ENCODE assay signal across 8 mouse cellular contexts in genomic region chr2:131096101-131096795, GRCm38 (mm10). TPM values are rescaled to one million over a fixed set of nuclear protein-coding genes. Genes with fewer than 3 reads are reported as not detected.
A peak's percentile ranks its signal among the peaks of the same experiment; 100 is the strongest.
DNase-seq lines count a peak whose midpoint lies in the region; ATAC-seq lines count a peak whose summit lies in the region.

No protein-coding gene starts in this region.

- 14% methylated on average over 9 of the region's 9 CpGs for WGBS in heart, embryonic 13.5 days
- WGBS in macrophage (ENCODE audit: missing documents): 8% methylated on average over 9 of the region's 9 CpGs

- H3K79me2 ChIP-seq in macrophage (ENCODE audit: inconsistent target): no peaks in the 10 kb centered on the region

- peak overlapping the region; percentile 86 for H3K27ac ChIP-seq in heart, embryonic 13.5 days (replicated peaks)
- H3K27ac ChIP-seq in macrophage: peak overlapping the region; percentile 74

- DNase-seq in spleen, postnatal 10 days (ENCODE audit: low spot score in 2 of 2): peak; percentile 11 to 49
- DNase-seq in spleen, adult 18-20 months: no peak
- DNase-seq in embryo, embryonic 10 days (ENCODE audit: low spot score): peak; percentile 78
- DNase-seq in kidney, postnatal 10 days: peak; percentile 74
- DNase-seq in thymus, postnatal 4 days: peak; percentile 44

- peak overlapping the region; percentile 58 for H3K9ac ChIP-seq in heart, embryonic 13.5 days

- peaks cover 17% of the 10 kb centered on the region for H3K4me1 ChIP-seq in heart, embryonic 13.5 days

- H3K4me2 ChIP-seq in heart, embryonic 13.5 days: peak overlapping the region; percentile 53

- 0 out of 2 replicates have a peak overlapping the region, but pooled peaks have one; percentile 10 for H3K4me3 ChIP-seq in heart, embryonic 13.5 days
- peak overlapping the region; percentile 8; the same call in 1 of the 2 replicates for H3K4me3 ChIP-seq in macrophage (ENCODE audit: inconsistent target)

- ATAC-seq in heart, embryonic 13.5 days (ENCODE audit: extremely low read depth, insufficient number of reproducible peaks, low FRiP score, low TSS enrichment): peak; percentile 72
- no peak for ATAC-seq in cerebellum, adult (ENCODE audit: insufficient number of reproducible peaks, low FRiP score, low TSS enrichment)

- no peaks in the 10 kb centered on the region for H3K27me3 ChIP-seq in heart, embryonic 13.5 days (replicated peaks)

- H3K9me3 ChIP-seq in heart, embryonic 13.5 days: no peaks in the 10 kb centered on the region

- H3K36me3 ChIP-seq in heart, embryonic 13.5 days: no peaks in the 10 kb centered on the region
- no peaks in the 10 kb centered on the region for H3K36me3 ChIP-seq in macrophage (ENCODE audit: inconsistent target)

RNA-seq across cellular contexts. Expression of gene Siglec1, which starts 9.7 kb away (rescaled TPM):
- polyA plus RNA-seq in heart, embryonic 13.5 days (2015; fragmentation: Nextera tagmentation; extraction: Ambion mirVana): 0.31 and 0.33 TPM in 2 replicates
- total RNA-seq in macrophage (2018; cell fraction: chromatin; rRNA removed): 100 to 1,000 TPM in 19 of 26 experiments, 10 to 100 TPM in 7; 15.9 to 534 (median 152) TPM
- 100 to 1,000 TPM in 12 of 26 experiments, 10 to 100 TPM in 14; 43.7 to 224 (median 98.7) TPM for total RNA-seq in macrophage (2018; cell fraction: cytosol; rRNA removed)
- total RNA-seq in macrophage (2018; cell fraction: nucleus; rRNA removed): 100 to 1,000 TPM in 23 of 26 experiments, 10 to 100 TPM in 3; 41.8 to 676 (median 240) TPM
- polyA plus RNA-seq in macrophage (2018): 63.7 to 152 TPM (median 102 TPM) in 3 replicates

RNA-seq across cellular contexts. Expression of gene Hspa12b, which starts 30.8 kb away (rescaled TPM):
- polyA plus RNA-seq in heart, embryonic 13.5 days (2015; fragmentation: Nextera tagmentation; extraction: Ambion mirVana): 8.1 and 8.4 TPM in 2 replicates
- 1 to 10 TPM in 2 of 26 experiments, under 1 TPM in 12, not detected in 12; 0.20 to 1.5 (median 0.37) TPM for total RNA-seq in macrophage (2018; cell fraction: chromatin; rRNA removed)
- total RNA-seq in macrophage (2018; cell fraction: cytosol; rRNA removed): under 1 TPM in 16 of 26 experiments, not detected in 10; 0.03 to 0.15 (median 0.06) TPM
- under 1 TPM in 7 of 26 experiments, not detected in 19; 0.11 to 0.78 (median 0.26) TPM for total RNA-seq in macrophage (2018; cell fraction: nucleus; rRNA removed)
- polyA plus RNA-seq in macrophage (2018): 0.06 to 0.17 TPM in 2 of 3 replicates, not detected in the other

RNA-seq across cellular contexts. Expression of gene Adam33, which starts 32.6 kb away (rescaled TPM):
- polyA plus RNA-seq in heart, embryonic 13.5 days (2015; fragmentation: Nextera tagmentation; extraction: Ambion mirVana): 11.7 and 12.8 TPM in 2 replicates
- 100 to 1,000 TPM in 24 of 26 experiments, 10 to 100 TPM in 2; 65.5 to 328 (median 214) TPM for total RNA-seq in macrophage (2018; cell fraction: chromatin; rRNA removed)
- 10 to 100 TPM in 4 of 26 experiments, 1 to 10 TPM in 22; 2.0 to 13.6 (median 4.9) TPM for total RNA-seq in macrophage (2018; cell fraction: cytosol; rRNA removed)
- total RNA-seq in macrophage (2018; cell fraction: nucleus; rRNA removed): 100 to 1,000 TPM in 16 of 26 experiments, 10 to 100 TPM in 10; 30.0 to 258 (median 124) TPM
- 5.1 to 26.4 TPM (median 5.5 TPM) in 3 replicates for polyA plus RNA-seq in macrophage (2018)

RNA-seq across cellular contexts. Expression of gene Gm11037, which starts 37.0 kb away (rescaled TPM):
- polyA plus RNA-seq in heart, embryonic 13.5 days (2015; fragmentation: Nextera tagmentation; extraction: Ambion mirVana): not detected in 2 replicates
- not detected for total RNA-seq in macrophage (2018; cell fraction: chromatin; rRNA removed)
- not detected for total RNA-seq in macrophage (2018; cell fraction: cytosol; rRNA removed)
- not detected for total RNA-seq in macrophage (2018; cell fraction: nucleus; rRNA removed)
- not detected in 3 replicates for polyA plus RNA-seq in macrophage (2018)

RNA-seq across cellular contexts. Expression of gene Gfra4, which starts 53.4 kb away (rescaled TPM):
- polyA plus RNA-seq in heart, embryonic 13.5 days (2015; fragmentation: Nextera tagmentation; extraction: Ambion mirVana): 3.2 and 3.4 TPM in 2 replicates
- 1 to 10 TPM in 6 of 26 experiments, under 1 TPM in 6, not detected in 14; 0.49 to 4.6 (median 1.0) TPM for total RNA-seq in macrophage (2018; cell fraction: chromatin; rRNA removed)
- total RNA-seq in macrophage (2018; cell fraction: cytosol; rRNA removed): 1 to 10 TPM in 13 of 26 experiments, under 1 TPM in 13; 0.12 to 3.4 (median 1.1) TPM
- total RNA-seq in macrophage (2018; cell fraction: nucleus; rRNA removed): 1 to 10 TPM in 7 of 26 experiments, under 1 TPM in 11, not detected in 8; 0.34 to 9.5 (median 0.81) TPM
- 1.2 to 7.8 TPM (median 2.4 TPM) in 3 replicates for polyA plus RNA-seq in macrophage (2018)

Comparison
In these comparisons a context has a peak if more than half of its experiments do, and no peak if none do; other contexts are left out.
1. DNase-seq: peak in spleen, postnatal 10 days (2 of 2), embryo, embryonic 10 days (single experiment), kidney, postnatal 10 days (single experiment) and thymus, postnatal 4 days (single experiment); none in spleen, adult 18-20 months (0 of 2).
2. RNA of gene Siglec1, which starts 9.7 kb away (polyA plus RNA-seq): 63.7 to 152 TPM in macrophage; 0.31 to 0.33 TPM in heart, embryonic 13.5 days; every median in the first group is over 10 times any median in the second.